Mouse (Mus musculus): Measurements from ENCODE around the gene Cdip1. TPM values are rescaled to one million over a fixed set of nuclear protein-coding genes. Genes with fewer than 3 reads are reported as not detected.

Cdip1 gene
- polyA plus RNA-seq, 1 experiment = 34.7 TPM

DNA sequence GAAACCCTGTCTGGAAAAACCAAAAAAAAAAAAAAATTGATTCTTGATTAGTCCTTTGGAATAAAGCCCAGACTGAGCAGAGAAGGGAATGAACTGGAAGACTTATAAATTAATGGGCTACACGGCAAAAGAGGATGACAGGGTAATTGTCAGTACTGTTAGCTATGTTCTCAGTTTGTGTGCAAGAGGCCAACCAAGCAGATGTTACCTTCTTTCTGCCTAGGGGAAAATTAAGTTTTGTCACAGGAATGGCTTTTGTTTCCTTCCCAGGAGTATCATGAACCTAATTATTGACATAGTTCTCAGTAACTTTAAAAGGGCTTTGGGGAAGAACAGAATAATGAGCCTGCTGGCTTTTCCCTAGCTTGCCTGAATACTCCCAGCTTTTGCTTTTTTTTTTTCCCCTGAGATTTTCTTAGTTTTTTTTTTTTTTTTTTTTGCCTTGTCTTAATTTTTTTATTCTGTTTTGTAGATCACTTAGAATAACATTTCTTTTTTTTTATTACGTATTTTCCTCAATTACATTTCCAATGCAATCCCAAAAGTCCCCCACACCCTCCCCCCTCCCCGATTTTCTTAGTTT is 59.2 kb downstream of the Cdip1 start:
- no peak for TF ChIP-seq GATA1 (IDR thresholded peaks at IDR 0.05; ENCODE audit: low read length)

DNA sequence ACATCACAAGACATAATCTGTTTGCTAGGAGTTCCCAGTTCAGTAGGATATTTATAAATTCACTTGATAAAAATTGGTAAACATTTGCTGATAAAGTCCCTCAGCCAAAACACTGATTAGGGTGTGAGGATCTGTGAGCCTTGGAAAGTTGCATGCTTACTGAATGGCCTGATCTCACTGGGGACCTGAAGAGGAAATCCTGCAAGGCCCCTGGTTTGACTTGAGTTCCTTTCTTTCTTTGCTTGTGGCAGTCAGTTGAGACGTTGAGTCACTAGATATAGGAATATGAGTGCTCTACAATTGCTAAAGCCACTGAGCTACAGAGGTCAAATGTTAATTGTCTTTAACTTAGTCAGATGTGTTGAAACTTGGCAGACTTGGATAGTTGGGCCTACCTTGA is 62.1 kb downstream of the Cdip1 start:
- no peak for TF ChIP-seq GATA1 (IDR thresholded peaks at IDR 0.05; ENCODE audit: low read length)

DNA sequence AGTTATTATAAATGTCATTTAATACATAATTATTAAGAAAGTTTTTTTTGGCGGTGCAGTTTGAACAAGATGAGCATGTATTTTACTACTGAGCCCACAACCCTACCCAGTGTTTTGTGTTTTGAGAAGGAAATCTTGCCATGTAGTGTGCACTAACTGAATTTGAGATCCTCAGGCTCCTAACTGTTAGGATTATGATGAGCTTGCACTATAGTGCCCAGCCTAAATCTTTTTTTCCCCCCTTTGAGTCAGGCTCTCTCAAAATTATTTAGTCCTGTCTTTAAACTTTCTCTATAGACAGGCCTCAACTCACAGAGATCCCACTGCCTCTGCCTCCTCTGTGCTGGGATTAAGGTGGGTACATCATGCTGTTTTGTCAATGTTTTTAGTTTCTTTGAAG is 62.6 kb downstream of the Cdip1 start:
- TF ChIP-seq GATA1 (IDR thresholded peaks at IDR 0.05; ENCODE audit: low read length) = no peak

DNA sequence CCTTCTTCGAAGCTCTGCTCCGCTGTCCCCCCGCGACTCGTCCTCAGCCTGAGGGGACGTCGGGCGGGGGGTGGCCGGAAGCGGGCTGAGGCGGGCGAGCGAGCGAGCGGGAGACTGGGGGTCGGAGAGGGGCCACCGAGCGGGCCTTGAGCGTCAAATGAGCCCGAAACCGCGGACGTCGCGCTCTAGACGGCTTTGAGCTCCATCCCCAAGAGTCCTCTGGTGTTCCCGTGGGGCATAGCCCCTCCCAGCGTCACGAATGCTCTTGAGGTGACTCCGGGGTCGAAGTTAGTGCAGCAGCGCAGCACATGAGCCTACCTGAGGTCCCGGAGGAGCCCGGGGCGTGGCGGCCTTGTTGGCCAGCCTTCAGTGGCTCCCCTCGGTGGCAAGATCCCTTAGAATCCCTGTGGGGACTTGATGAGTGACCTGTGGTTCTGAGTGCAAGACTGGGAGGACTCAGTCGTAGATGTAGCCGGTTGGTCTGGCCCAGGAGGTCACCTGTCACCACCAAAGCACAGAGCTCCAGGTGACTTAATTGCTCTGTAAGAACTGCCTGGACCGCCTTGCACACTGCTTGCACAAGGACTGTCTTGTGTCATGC is 63.5 kb downstream of the Cdip1 start:
- no peak for TF ChIP-seq GATA1 (IDR thresholded peaks at IDR 0.05; ENCODE audit: low read length)

DNA sequence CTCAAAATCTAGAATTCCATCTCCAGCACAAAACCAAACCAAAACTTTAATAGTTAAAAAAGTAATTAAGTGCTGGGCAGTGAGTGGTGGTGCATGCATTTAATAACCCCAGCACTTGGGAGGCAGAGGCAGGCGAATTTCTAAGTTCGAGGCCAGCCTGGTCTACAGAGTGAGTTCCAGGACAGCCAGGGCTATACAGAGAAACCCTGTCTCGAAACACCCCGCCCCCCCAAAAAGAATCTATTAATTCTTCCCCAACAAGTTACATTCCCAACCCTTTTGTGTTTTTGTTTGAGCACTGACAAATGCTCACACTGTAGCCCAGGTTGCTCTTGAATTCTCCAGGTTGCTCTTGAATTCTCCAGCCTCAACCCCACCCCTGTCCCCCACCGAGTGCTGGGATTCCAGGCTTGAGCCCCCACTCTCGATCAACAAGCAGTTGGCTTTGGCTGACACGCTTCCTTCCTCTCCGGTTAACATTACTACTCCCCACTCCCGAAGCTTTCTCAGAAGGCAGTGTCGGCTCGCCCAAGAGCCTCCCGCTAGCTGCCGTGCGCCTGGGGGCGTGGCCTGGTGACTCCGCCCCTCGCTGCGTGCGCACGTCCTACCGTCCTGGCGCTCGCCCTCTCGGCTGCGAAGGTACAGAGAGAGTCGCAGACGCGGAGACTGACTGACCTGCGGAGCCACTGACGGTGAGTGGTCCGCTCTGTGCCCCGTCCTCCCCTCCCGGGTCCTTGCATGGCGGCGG is 64.1 kb downstream of the Cdip1 start, which contains the start of gene Hmox2:
Hmox2 (plus strand) TSS at position 582 of the 748 bp plus-strand sequence.
- no peak for TF ChIP-seq GATA1 (IDR thresholded peaks at IDR 0.05; ENCODE audit: low read length)

DNA sequence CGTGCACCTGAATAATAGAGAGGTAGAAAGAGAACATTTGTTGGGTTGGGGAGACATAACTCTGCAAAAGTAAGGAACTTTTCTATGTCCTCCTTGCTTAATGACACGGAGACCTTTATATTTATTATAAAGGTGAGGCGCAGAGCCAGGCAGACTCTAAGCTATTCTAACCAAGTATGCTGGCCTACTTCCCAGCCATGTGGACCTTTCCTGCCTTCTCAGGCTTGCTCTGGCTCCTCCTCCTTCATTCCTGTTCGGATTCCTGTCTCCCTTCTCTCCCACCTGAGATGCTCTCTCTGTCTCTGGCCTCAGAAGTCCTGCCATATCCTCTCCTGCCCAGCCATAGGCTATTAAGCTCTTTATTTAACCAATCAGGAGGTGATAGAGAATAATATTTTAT is 64.8 kb downstream of the Cdip1 start:
- no peak for TF ChIP-seq GATA1 (IDR thresholded peaks at IDR 0.05; ENCODE audit: low read length)

DNA sequence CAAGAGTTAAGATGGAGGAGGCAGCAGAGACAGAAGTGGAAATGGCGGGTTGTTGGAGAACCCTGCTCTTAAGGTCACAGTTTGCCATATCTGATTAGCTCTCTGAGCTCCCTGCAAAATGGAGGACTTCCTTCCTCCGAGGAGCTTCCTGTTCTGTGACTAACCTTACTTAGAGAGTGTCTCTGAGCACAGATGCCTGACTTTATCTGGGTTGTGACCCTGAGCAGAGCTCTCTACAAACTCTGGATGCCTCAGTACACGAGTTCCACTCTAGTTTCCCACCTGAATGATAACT is 67.2 kb downstream of the Cdip1 start:
- no peak for TF ChIP-seq GATA1 (IDR thresholded peaks at IDR 0.05; ENCODE audit: low read length)

DNA sequence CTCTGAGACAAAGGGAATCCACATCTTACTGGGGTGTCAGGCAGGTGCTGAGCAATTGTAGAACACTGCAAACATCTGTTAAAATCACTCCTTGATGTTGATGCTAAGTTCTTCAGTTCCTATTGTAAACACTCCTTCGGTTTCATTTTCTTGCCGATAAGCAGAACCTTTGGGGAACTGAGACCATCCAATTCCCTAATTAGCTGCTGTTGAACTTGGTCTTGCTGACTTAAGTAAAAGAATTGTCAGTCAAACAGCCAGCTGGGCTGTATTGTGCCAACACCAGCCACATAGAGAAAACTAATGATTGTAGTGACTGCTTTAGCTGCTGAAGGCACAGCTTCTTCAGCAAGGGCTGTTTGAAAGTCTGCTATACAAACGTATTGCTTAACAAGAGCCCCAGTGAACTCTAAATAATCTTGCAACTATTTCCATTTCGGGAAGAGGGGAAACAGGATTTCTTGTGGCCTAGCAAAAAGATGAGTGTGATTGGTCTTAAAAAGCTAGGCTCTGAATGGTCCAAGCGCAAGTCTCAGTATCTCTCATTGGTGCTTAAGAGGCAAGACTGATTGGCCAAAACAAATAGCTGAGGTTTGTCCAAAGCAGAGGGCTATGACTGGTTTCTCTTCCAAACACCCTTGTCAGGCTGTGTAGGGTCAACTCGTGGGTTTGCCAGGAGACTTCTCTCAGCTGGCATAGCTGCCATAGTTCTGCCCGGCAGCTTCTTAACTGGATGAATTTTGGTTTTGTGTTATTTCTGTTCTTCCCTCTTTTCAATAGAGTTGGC is 67.8 kb downstream of the Cdip1 start:
- TF ChIP-seq GATA1 (IDR thresholded peaks at IDR 0.05; ENCODE audit: low read length) = no peak

DNA sequence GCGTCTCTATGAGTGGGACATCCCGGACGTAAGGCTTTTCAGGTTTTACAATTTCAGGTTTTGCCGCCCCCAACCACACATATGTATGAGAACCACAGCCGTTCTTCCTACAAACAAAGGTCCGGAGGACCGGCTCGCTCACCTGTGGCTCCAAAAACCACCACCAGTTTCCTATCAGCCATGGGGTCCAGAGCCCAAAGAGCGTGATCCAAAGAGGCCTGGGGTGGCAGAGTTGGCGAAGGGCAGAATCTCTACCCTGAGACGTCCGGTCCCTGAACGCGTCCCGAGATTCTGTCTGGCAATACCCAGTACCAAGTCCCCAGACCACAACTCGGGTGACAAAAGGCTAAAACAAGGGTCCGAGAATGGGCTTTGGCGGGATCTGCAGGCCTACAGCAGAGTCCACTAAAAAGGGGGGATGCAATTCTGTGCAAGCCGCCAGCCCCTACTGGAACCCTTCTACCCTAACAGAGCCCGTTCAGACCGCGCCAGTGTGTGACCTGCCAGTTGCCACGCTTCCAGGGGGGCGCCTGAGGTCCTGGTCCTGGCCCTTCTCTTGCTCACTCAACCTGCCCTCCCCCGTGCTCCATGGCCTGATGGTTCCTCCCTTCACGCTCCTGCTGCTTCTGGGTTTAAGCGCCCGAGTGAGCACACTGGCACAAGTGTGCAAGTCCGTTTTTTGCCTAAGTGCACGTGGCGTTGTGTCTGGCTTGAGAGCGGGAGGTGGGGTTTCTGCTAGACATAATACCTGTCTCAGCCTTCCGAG is 71.2 kb downstream of the Cdip1 start, which contains the start of gene Nmral1:
Nmral1 (minus strand) TSS at position 604 of the 766 bp plus-strand sequence.
- TF ChIP-seq GATA1 (IDR thresholded peaks at IDR 0.05; ENCODE audit: low read length) = no peak

DNA sequence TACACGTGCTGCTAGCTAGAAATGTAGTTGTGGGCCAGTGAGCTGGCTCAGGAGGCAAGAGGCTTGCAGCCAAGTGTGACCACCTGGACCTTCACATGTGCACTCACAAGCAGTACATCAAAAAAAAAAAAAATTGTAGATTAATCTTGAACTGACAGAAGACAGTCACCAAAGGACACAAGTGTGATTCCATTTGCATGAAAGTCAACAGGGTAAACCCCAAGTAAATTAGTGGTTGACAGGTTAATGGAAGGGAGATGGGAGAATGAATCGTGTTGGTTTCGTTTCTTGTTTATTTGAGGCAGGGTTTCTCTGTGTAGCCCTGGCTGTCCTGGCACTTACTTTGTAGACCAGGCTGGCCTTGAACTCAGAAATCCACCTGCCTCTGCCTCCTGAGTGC is 72.2 kb downstream of the Cdip1 start:
- TF ChIP-seq GATA1 (IDR thresholded peaks at IDR 0.05; ENCODE audit: low read length) = no peak

DNA sequence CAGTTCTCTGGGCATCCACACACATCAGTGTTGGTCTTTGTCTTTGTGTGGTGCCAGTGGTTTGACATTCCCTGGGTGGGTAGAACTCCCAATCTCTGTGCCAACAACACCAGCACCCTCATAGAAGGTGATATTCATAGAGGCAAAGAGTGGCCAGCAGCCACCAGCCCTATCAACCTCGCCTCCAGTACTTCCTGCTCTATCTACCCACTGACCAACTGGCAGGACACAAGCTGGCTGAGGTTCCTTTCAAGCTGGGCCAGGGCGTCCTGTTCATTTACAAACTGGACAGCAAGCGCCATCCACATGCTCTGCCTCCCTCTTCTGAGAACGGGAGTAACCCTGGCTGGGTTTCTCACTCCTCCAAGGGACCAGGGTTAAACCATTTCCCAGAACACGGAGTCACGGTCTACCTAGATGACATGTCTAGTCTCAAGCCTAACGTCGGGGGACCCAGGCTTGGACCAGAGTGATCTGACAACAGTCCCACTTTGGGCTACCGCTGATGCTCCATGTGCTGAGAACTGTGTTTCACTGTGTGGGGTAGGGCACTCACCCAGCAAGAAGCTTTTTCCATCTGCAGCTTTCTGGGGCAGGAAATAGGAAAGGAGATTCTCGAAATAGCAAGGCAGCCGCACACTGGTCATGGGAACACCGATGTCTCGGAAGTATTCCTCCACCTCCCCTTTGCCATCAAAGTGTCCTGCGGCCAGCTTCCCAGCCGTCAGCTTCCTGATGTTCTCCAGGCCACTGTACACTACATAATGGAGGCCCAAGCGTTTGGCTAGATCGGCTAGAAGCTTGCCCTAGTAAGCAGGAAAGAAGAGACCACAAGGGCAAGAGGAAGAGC is 76.0 kb downstream of the Cdip1 start:
- no peak for TF ChIP-seq GATA1 (IDR thresholded peaks at IDR 0.05; ENCODE audit: low read length)

DNA sequence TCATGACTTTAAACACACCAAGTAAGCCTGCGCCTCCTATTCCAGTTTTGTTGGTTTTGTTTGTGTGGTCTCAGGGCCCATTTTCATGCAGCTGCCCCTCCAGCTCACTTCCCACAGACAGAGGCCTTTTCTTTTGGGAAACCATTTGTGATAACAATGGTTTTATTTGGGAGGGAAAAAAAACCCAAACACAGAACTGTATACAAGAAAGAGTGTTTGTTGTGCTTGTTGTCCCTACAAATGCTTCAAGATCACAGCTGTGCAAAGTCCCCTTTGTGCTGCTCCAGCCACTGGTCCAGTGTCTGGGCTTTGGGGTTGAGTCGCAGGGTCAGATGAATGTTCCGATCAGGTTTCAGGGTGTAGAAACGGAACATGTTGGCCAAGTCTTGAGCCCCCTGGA is 78.9 kb downstream of the Cdip1 start:
- TF ChIP-seq GATA1 (IDR thresholded peaks at IDR 0.05; ENCODE audit: low read length) = no peak

DNA sequence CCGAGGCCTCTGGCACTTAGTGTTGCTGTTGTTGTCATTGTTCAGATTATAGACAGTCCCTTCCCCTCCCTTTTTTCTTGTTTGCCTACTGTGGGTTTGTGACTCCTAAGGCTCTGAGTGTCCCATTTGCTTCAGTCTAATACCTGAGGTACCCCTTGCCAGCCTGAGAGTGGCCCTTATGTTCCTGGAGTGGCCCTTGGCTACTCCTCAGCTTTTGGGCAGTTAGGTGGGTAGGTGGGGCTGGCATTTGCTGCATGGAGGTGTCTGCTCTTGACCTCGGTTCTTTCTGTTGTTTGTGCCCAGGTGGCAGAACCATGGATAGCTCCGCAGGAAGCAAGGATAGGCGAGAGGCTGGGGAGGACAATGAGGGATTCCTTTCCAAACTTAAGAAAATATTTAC is 84.6 kb downstream of the Cdip1 start:
- no peak for TF ChIP-seq GATA1 (IDR thresholded peaks at IDR 0.05; ENCODE audit: low read length)

DNA sequence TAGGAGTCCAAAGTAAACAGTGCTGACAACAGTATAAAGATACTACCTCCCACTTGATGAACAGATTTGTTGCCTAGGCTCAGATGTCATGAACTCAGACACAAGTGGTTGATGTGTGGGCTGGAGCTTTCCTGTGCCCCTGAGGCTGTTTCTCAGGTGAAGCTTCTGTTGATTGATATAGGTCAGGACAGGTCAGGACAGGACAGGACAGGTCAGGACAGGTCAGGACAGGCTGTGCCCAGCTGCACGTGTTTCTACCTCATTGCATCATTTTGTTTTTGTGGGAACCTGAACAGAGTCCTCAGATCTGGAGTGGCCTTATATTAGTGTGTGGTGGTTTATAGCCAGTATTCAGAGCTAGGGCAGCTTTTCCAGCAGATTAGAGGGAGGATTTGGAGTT is 87.4 kb downstream of the Cdip1 start:
- TF ChIP-seq GATA1 (IDR thresholded peaks at IDR 0.05; ENCODE audit: low read length) = no peak

DNA sequence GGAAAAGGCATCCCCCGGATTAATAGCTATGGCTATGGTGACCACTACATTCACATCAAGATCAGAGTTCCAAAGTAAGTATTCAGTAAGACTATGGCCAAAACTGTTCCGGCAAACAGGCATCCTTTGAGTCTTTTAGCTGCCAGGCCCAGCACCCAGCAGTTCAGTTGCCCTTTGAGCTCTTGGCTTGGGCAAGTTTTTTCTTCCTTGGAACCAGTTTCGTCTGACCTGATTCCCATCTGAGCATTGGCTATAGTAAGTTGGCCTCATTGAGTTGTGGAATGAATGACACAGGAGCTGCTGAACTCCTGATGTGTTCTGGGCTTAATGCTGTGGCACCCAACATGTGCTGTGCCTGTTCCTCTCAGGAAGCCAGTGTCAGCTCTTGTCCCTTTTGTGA is 88.9 kb downstream of the Cdip1 start:
- no peak for TF ChIP-seq GATA1 (IDR thresholded peaks at IDR 0.05; ENCODE audit: low read length)

Other genes with a start within 250 kb of the Cdip1 start
- gene Srl, start 248.5 kb downstream of the Cdip1 start, polyA plus RNA-seq (2012) = 2.1 and 4.0 TPM in 2 replicates
- gene Tfap4, start 230.4 kb downstream of the Cdip1 start, polyA plus RNA-seq (2012) = 66.7 and 92.6 TPM in 2 replicates
- gene Glis2, start 195.6 kb downstream of the Cdip1 start, polyA plus RNA-seq (2012) = 0.44 and 1.1 TPM in 2 replicates
- 46.4 and 52.4 TPM in 2 replicates for gene Pam16, start 165.3 kb downstream of the Cdip1 start, polyA plus RNA-seq (2012)
- not detected in 2 replicates for gene Vasn, start 150.4 kb downstream of the Cdip1 start, polyA plus RNA-seq (2012)
- gene Dnaja3, start 150.3 kb downstream of the Cdip1 start, polyA plus RNA-seq (2012) = 50.7 and 70.0 TPM in 2 replicates
- 237 and 252 TPM in 2 replicates for gene Coro7, start 110.5 kb downstream of the Cdip1 start, polyA plus RNA-seq (2012)
- gene Nmral1, start 70.9 kb downstream of the Cdip1 start, polyA plus RNA-seq (2012) = 7.4 and 15.2 TPM in 2 replicates
- 1.5 and 1.8 TPM in 2 replicates for gene Hmox2, start 63.9 kb downstream of the Cdip1 start, polyA plus RNA-seq (2012)
- not detected in 2 replicates for gene 4930562C15Rik, start 45.1 kb upstream of the Cdip1 start, polyA plus RNA-seq (2012)
- gene Ubald1, start 90.0 kb upstream of the Cdip1 start, polyA plus RNA-seq (2012) = 162 and 189 TPM in 2 replicates
- gene Mgrn1, start 96.0 kb upstream of the Cdip1 start, polyA plus RNA-seq (2012) = 21.5 and 23.9 TPM in 2 replicates
- gene Nudt16l1, start 148.5 kb upstream of the Cdip1 start, polyA plus RNA-seq (2012) = 45.2 and 49.4 TPM in 2 replicates
- 21.3 and 23.5 TPM in 2 replicates for gene Anks3, start 173.9 kb upstream of the Cdip1 start, polyA plus RNA-seq (2012)
- 0.08 TPM in 1 of 2 replicates, not detected in the other for gene Sept12, start 207.6 kb upstream of the Cdip1 start, polyA plus RNA-seq (2012)
- gene Smim22, start 217.0 kb upstream of the Cdip1 start, polyA plus RNA-seq (2012) = not detected in 2 replicates
- gene Rogdi, start 223.3 kb upstream of the Cdip1 start, polyA plus RNA-seq (2012) = 17.5 and 28.8 TPM in 2 replicates